Mouse (Mus musculus) limb, embryonic 11.5 days (tissue): ENCODE results near the gene Igfals. TPM values are rescaled to one million over a fixed set of nuclear protein-coding genes. Genes with fewer than 3 reads are reported as not detected.

ENCODE experiments used
- ATAC-seq: fragments of 200-750 bp; cut with Nextera tagmentation; 2 replicates; pipeline ENCODE4 v1.8.0; 2017; ENCODE audit warnings: low read depth; ENCODE audit not compliant: insufficient number of reproducible peaks, low FRiP score, low TSS enrichment
- DNase-seq: peaks from one replicate; pipeline ENCODE4 v3.0.0-alpha.2; 2015; ENCODE audit warnings: low spot score
- H3K27ac ChIP-seq: fragments of 300-500 bp; sonication (generic); replicated peaks from 2 replicates; pipeline ENCODE4 v1.5.1; 2014; ENCODE audit warnings: low read depth, mild to moderate bottlenecking, low read length
- H3K27me3 ChIP-seq: fragments of 300-500 bp; sonication (generic); 2 replicates; pipeline ENCODE4 v1.6.1; 2014; ENCODE audit warnings: mild to moderate bottlenecking, low read length, mixed read lengths; ENCODE audit not compliant: control insufficient read depth, insufficient read depth
- H3K36me3 ChIP-seq: fragments of 300-500 bp; sonication (generic); 2 replicates; pipeline ENCODE4 v1.6.1; 2014; ENCODE audit warnings: mild to moderate bottlenecking, low read length, moderate library complexity, mixed read lengths; ENCODE audit not compliant: control insufficient read depth, insufficient read depth
- H3K4me1 ChIP-seq: fragments of 300-500 bp; sonication (generic); 2 replicates; pipeline ENCODE4 v1.6.1; 2014; ENCODE audit warnings: low read length, mixed read lengths; ENCODE audit not compliant: control insufficient read depth, insufficient read depth
- H3K4me2 ChIP-seq: fragments of 300-500 bp; sonication (generic); 2 replicates; pipeline ENCODE4 v1.6.1; 2014; ENCODE audit warnings: low read depth, mild to moderate bottlenecking, moderate library complexity; ENCODE audit not compliant: severe bottlenecking
- H3K4me3 ChIP-seq: fragments of 300-500 bp; sonication (generic); 2 replicates; pipeline ENCODE4 v1.5.1; 2014; ENCODE audit warnings: low read depth, low read length
- H3K9ac ChIP-seq: fragments of 300-500 bp; sonication (generic); 2 replicates; pipeline ENCODE4 v1.6.1; 2014; ENCODE audit warnings: mild to moderate bottlenecking, low read length
- H3K9me3 ChIP-seq: fragments of 300-500 bp; sonication (generic); 2 replicates; pipeline ENCODE4 v1.6.1; 2016; ENCODE audit warnings: low read length; ENCODE audit not compliant: control insufficient read depth
- WGBS: fragments of 180-500 bp; shearing (Covaris S2); extraction: QIAGEN DNeasy Blood & Tissue Kit; methylation state at CpG from one replicate; pipeline ENCODE4 v1.1.7; 2014; 5-methylcytosine and 5-hydroxymethylcytosine counted together
- polyA plus RNA-seq: library from polyadenylated mRNA; unstranded; fragments of >200 nt; fragmentation: Nextera tagmentation; extraction: Ambion mirVana; gene quantifications from 2 replicates; pipeline ENCODE4 v1.2.1, GENCODE M21; 2014

Gene Igfals
- polyA plus RNA-seq, 1 experiment from 2014 or later, result 0.47 TPM

GRCm38 (mm10) chr17:24898041-24898854 lies 32.5 kb downstream of the Igfals start:
- Histone ChIP-seq H3K36me3 (peaks cover 38% of the 10 kb centered on the region), H3K4me1 (peaks cover 25% of the 10 kb centered on the region), H3K4me2 (no peak overlapping the region), H3K9me3 (no peaks in the 10 kb centered on the region), H3K27ac (no peak overlapping the region), H3K4me3 (no peak overlapping the region), H3K27me3 (no peaks in the 10 kb centered on the region), H3K9ac (no peak overlapping the region; the same call in 1 of the 2 replicates)
- 84% methylated on average over 4 of the region's 4 CpGs for WGBS
- ATAC-seq, result no peak
- no peak for DNase-seq

DNA sequence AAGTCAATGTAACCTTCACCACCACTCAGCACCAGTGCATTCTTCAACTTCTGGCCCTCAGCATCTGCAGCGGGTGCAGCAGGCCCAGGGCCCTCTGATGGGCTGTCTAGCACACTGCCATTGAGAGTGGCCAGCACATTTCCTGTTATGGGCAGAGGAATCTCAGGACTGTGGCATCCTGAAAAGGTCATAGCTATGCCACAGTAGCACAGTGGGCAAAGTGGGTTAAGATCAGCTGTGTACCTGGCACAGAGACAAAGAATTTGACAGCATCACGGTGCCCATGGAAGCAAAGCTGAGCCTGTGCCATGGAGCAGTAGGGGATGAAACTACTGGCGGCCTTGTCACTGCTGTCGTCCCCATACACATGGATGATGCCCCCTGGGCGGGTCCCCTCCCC lies 33.4 kb downstream of the Igfals start:
- H3K9ac ChIP-seq, result no peak overlapping the region
- H3K4me1 ChIP-seq, result peaks cover 20% of the 10 kb centered on the region
- DNase-seq (no peak), ATAC-seq (no peak)
- peaks cover 42% of the 10 kb centered on the region for H3K36me3 ChIP-seq
- WGBS, result 89% methylated on average over 5 of the region's 5 CpGs
- no peak overlapping the region for H3K4me2 ChIP-seq
- no peak overlapping the region for H3K4me3 ChIP-seq
- H3K27ac ChIP-seq, result no peak overlapping the region
- no peaks in the 10 kb centered on the region for H3K9me3 ChIP-seq
- H3K27me3 ChIP-seq, result no peaks in the 10 kb centered on the region

- WGBS, result 94% methylated on average over 6 of the region's 6 CpGs
- Histone ChIP-seq H3K4me2 (no peak overlapping the region), H3K27ac (no peak overlapping the region), H3K9ac (no peak overlapping the region), H3K27me3 (no peaks in the 10 kb centered on the region), H3K4me1 (peaks cover 17% of the 10 kb centered on the region), H3K36me3 (peaks cover 48% of the 10 kb centered on the region), H3K4me3 (no peak overlapping the region), H3K9me3 (no peaks in the 10 kb centered on the region)
- no peak for ATAC-seq
- no peak for DNase-seq
Observed at GRCm38 (mm10) chr17:24900014-24900413, 34.2 kb downstream of the Igfals start.

DNA sequence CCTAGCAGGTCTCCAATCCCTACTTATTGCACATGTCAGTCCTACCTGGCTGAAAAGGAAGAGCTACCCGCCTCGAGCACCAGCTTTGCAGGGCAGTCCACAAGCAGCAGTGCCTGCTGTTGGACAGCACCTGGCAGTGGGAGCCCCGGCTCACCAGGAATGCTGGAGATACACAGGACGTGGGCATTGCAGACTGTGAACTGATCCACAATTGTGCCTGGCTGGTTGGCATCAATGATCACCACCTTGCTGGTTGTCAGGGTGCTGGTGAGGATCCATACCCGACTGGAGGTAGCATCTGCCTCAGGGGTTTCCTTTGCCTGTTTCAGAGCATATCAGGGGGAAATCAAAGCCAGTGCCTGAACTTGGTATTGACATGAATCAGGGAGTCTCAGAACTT lies 36.3 kb downstream of the Igfals start:
- Histone ChIP-seq H3K27me3 (no peaks in the 10 kb centered on the region), H3K4me1 (peaks cover 3% of the 10 kb centered on the region; the same call in 1 of the 2 replicates), H3K4me3 (no peak overlapping the region), H3K9ac (no peak overlapping the region), H3K4me2 (no peak overlapping the region), H3K36me3 (peaks cover 51% of the 10 kb centered on the region), H3K9me3 (no peaks in the 10 kb centered on the region), H3K27ac (no peak overlapping the region)
- DNase-seq (no peak), ATAC-seq (no peak)
- 86% methylated on average over 5 of the region's 5 CpGs for WGBS

GRCm38 (mm10) chr17:24902671-24903474 lies 37.1 kb downstream of the Igfals start:
- Histone ChIP-seq H3K4me3 (no peak overlapping the region), H3K4me2 (no peak overlapping the region), H3K9ac (no peak overlapping the region), H3K27me3 (no peaks in the 10 kb centered on the region), H3K9me3 (no peaks in the 10 kb centered on the region), H3K36me3 (peaks cover 47% of the 10 kb centered on the region), H3K4me1 (no peaks in the 10 kb centered on the region; the same call in 1 of the 2 replicates), H3K27ac (no peak overlapping the region)
- no peak for DNase-seq
- ATAC-seq, result no peak
- 68% methylated on average over 9 of the region's 9 CpGs for WGBS

- 87% methylated on average over 9 of the region's 9 CpGs for WGBS
- Histone ChIP-seq H3K4me1 (no peaks in the 10 kb centered on the region; the same call in 1 of the 2 replicates), H3K4me3 (no peak overlapping the region), H3K27me3 (no peaks in the 10 kb centered on the region), H3K27ac (no peak overlapping the region), H3K36me3 (peaks cover 43% of the 10 kb centered on the region), H3K4me2 (no peak overlapping the region), H3K9me3 (no peaks in the 10 kb centered on the region), H3K9ac (no peak overlapping the region)
- DNase-seq, result no peak
- ATAC-seq, result no peak
Observed at GRCm38 (mm10) chr17:24903767-24904166, 38.0 kb downstream of the Igfals start.

DNA sequence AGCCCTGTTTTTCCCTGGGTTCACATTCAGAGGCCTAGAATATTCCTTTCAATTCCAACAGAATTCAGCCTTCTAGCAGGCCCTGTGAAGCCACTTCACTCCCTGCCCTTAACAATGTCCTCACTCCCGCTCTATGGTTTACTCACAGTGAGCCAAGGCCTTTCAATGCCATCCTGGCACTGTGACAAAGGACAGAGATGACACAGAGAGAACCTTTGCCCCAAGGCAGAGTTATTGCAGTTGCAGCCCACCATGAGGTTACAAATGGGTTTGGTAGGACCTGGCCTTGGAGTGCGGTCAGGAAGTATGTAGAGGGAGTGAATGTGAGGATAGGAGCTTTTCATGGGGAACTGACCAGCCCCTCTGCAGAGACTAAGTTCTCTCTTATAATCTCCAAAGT lies 41.8 kb downstream of the Igfals start:
- Histone ChIP-seq H3K36me3 (peaks cover 25% of the 10 kb centered on the region), H3K4me1 (no peaks in the 10 kb centered on the region), H3K4me3 (no peak overlapping the region), H3K27me3 (no peaks in the 10 kb centered on the region), H3K9me3 (no peaks in the 10 kb centered on the region), H3K4me2 (no peak overlapping the region), H3K9ac (no peak overlapping the region), H3K27ac (no peak overlapping the region)
- ATAC-seq (no peak), DNase-seq (no peak)
- WGBS, result 97% methylated on average over 2 of the region's 2 CpGs

DNA sequence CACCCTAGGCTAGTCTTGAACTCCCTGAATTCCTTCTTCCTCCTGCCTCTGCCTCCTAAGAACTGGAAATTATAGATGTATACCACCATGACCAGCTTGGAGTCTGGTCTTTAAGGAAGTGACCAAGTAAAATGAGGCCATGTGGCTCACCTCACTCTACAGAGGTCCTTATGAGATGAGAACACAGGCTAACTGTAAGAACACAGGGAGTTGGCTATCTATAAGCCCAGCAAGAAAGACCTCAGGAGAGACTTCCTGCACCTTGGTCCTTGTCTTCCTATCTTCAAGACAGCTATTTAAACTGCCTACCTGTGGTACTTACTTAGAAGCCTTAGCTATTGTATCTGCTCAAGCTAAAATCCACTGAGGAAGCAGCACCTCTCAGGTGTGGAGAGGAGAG lies 48.2 kb downstream of the Igfals start:
- Histone ChIP-seq H3K36me3 (peaks cover 25% of the 10 kb centered on the region; the same call in 1 of the 2 replicates), H3K27me3 (no peaks in the 10 kb centered on the region), H3K4me3 (no peak overlapping the region)

More for the DNA sequence above, 48.2 kb downstream of the Igfals start:
- Histone ChIP-seq H3K4me1 (no peaks in the 10 kb centered on the region), H3K4me2 (no peak overlapping the region), H3K9ac (no peak overlapping the region), H3K27ac (no peak overlapping the region), H3K9me3 (no peaks in the 10 kb centered on the region)
- DNase-seq (no peak), ATAC-seq (no peak)
